Mouse (Mus musculus) cortical plate, adult 2 months (tissue): ENCODE data around the gene Cfap69.

ENCODE experiments used
- CTCF ChIP-seq: fragments of 200-500 bp; IDR thresholded peaks from 2 replicates; pipeline ENCODE4 v1.5.1; 2011; ENCODE audit warnings: mild to moderate bottlenecking, control low read depth, low read length; ENCODE audit not compliant: insufficient read depth; ENCODE audit errors: extremely low read depth
- POLR2A ChIP-seq: fragments of 200-500 bp; IDR thresholded peaks from 2 replicates; pipeline ENCODE4 v1.6.1; 2011; ENCODE audit warnings: mild to moderate bottlenecking, low read length, control low read depth; ENCODE audit not compliant: insufficient read depth; ENCODE audit errors: extremely low read depth

DNA sequence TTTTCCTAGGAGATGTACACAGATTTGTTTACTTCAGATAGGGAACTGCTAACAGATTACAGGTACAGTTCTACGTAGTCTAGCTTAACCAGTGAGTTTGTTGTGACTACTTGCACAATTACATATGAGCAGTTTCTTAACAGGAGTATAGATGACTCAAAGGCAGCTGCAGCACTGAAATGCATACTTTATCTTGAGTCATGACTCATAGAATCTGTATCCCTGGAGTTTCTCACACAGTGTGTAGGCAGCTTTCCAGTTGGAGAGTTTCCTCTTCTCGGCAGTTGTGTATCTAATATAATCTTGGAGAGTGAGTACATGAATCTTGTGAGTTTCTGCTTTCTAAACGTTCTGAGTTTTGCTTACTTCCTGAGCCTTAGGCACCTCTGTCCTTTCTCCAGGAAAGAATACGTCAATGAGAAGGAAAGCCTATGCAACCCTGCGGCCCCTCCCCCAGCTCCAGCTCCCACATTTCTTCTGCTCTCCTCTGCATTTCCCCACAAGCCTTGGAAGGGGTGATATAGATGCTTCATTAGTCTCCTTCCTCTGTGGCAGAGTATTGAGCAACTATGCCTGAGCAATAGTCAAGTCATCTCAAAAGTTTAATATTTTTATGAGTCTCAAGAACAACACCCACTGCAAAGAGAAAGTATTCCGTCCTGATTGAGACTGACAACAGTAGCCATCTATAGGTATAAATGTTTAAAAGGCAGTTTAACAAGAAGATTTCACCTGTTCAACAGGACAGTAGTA, 15.0 kb downstream of the Cfap69 start:
- TF ChIP-seq POLR2A (no peak), CTCF (no peak)
